Mouse (Mus musculus): ENCODE measurements around the gene Slc13a1. TPM values are rescaled to one million over a fixed set of nuclear protein-coding genes. Genes with fewer than 3 reads are reported as not detected.
A peak's percentile ranks its signal among the peaks of the same experiment; 100 is the strongest.

The Slc13a1 gene
- polyA plus RNA-seq, 1 experiment from 2014 or later = 0.07 TPM

- H3K4me3 ChIP-seq (ENCODE audit: low read depth, low read length) = no peak overlapping the region
- no peak overlapping the region for H3K4me2 ChIP-seq (ENCODE audit: low read depth, low read length, severe bottlenecking)
- no peaks in the 10 kb centered on the region for H3K36me3 ChIP-seq (ENCODE audit: control insufficient read depth, insufficient read depth, low read length)
- no peak overlapping the region for H3K27ac ChIP-seq (ENCODE audit: low read depth, low read length)
- no peak for DNase-seq (ENCODE audit: low spot score)
- H3K9me3 ChIP-seq (ENCODE audit: control insufficient read depth, low read length) = no peaks in the 10 kb centered on the region
- no peak for ATAC-seq (replicated peaks; ENCODE audit: low FRiP score)
- no peaks in the 10 kb centered on the region for H3K27me3 ChIP-seq (ENCODE audit: control insufficient read depth, insufficient read depth, low read length)
- 94% methylated on average over 4 of the region's 4 CpGs for WGBS
- H3K9ac ChIP-seq (ENCODE audit: low read length) = no peak overlapping the region
- no peaks in the 10 kb centered on the region; the same call in 1 of the 2 replicates for H3K4me1 ChIP-seq (replicated peaks; ENCODE audit: control insufficient read depth, insufficient read depth, low read length)
Measured at GRCm38 (mm10) chr6:24108471-24108870, 59.4 kb downstream of the Slc13a1 start.

GRCm38 (mm10) chr6:24106157-24106556, 61.7 kb downstream of the Slc13a1 start:
- DNase-seq (ENCODE audit: low spot score) (no peak), ATAC-seq (replicated peaks; ENCODE audit: low FRiP score) (peak; percentile 43)
- Histone ChIP-seq H3K4me1 (replicated peaks; ENCODE audit: control insufficient read depth, insufficient read depth, low read length) (no peaks in the 10 kb centered on the region; the same call in 1 of the 2 replicates), H3K9me3 (ENCODE audit: control insufficient read depth, low read length) (no peaks in the 10 kb centered on the region), H3K4me3 (ENCODE audit: low read depth, low read length) (no peak overlapping the region), H3K4me2 (ENCODE audit: low read depth, low read length, severe bottlenecking) (no peak overlapping the region), H3K36me3 (ENCODE audit: control insufficient read depth, insufficient read depth, low read length) (no peaks in the 10 kb centered on the region), H3K27ac (ENCODE audit: low read depth, low read length) (no peak overlapping the region), H3K27me3 (ENCODE audit: control insufficient read depth, insufficient read depth, low read length) (no peaks in the 10 kb centered on the region), H3K9ac (ENCODE audit: low read length) (no peak overlapping the region)
- WGBS = 37% methylated on average over 3 of the region's 3 CpGs

GRCm38 (mm10) chr6:24105681-24106080, 62.2 kb downstream of the Slc13a1 start:
- DNase-seq (ENCODE audit: low spot score) (no peak), ATAC-seq (replicated peaks; ENCODE audit: low FRiP score) (peak; percentile 81)
- Histone ChIP-seq H3K27me3 (ENCODE audit: control insufficient read depth, insufficient read depth, low read length) (no peaks in the 10 kb centered on the region), H3K4me3 (ENCODE audit: low read depth, low read length) (no peak overlapping the region), H3K4me1 (replicated peaks; ENCODE audit: control insufficient read depth, insufficient read depth, low read length) (no peaks in the 10 kb centered on the region; the same call in 1 of the 2 replicates), H3K4me2 (ENCODE audit: low read depth, low read length, severe bottlenecking) (no peak overlapping the region), H3K27ac (ENCODE audit: low read depth, low read length) (no peak overlapping the region), H3K9ac (ENCODE audit: low read length) (no peak overlapping the region), H3K36me3 (ENCODE audit: control insufficient read depth, insufficient read depth, low read length) (no peaks in the 10 kb centered on the region), H3K9me3 (ENCODE audit: control insufficient read depth, low read length) (no peaks in the 10 kb centered on the region)
- WGBS = 15% methylated on average over 5 of the region's 5 CpGs

GRCm38 (mm10) chr6:24101281-24101680, 66.6 kb downstream of the Slc13a1 start:
- Histone ChIP-seq H3K9ac (ENCODE audit: low read length) (no peak overlapping the region), H3K27ac (ENCODE audit: low read depth, low read length) (no peak overlapping the region), H3K36me3 (ENCODE audit: control insufficient read depth, insufficient read depth, low read length) (no peaks in the 10 kb centered on the region), H3K4me1 (replicated peaks; ENCODE audit: control insufficient read depth, insufficient read depth, low read length) (no peaks in the 10 kb centered on the region; the same call in 1 of the 2 replicates), H3K4me2 (ENCODE audit: low read depth, low read length, severe bottlenecking) (no peak overlapping the region), H3K9me3 (ENCODE audit: control insufficient read depth, low read length) (no peaks in the 10 kb centered on the region), H3K27me3 (ENCODE audit: control insufficient read depth, insufficient read depth, low read length) (no peaks in the 10 kb centered on the region), H3K4me3 (ENCODE audit: low read depth, low read length) (no peak overlapping the region)
- ATAC-seq (replicated peaks; ENCODE audit: low FRiP score) (no peak), DNase-seq (ENCODE audit: low spot score) (no peak)
- WGBS = 84% methylated on average over 1 of the region's 1 CpGs

GRCm38 (mm10) chr6:24100705-24101104, 67.2 kb downstream of the Slc13a1 start:
- H3K36me3 ChIP-seq (ENCODE audit: control insufficient read depth, insufficient read depth, low read length) = no peaks in the 10 kb centered on the region
- ATAC-seq (replicated peaks; ENCODE audit: low FRiP score) (no peak), DNase-seq (ENCODE audit: low spot score) (no peak)
- no peak overlapping the region for H3K4me2 ChIP-seq (ENCODE audit: low read depth, low read length, severe bottlenecking)
- H3K4me1 ChIP-seq (replicated peaks; ENCODE audit: control insufficient read depth, insufficient read depth, low read length) = no peaks in the 10 kb centered on the region
- no peaks in the 10 kb centered on the region for H3K27me3 ChIP-seq (ENCODE audit: control insufficient read depth, insufficient read depth, low read length)
- H3K9ac ChIP-seq (ENCODE audit: low read length) = no peak overlapping the region
- H3K27ac ChIP-seq (ENCODE audit: low read depth, low read length) = no peak overlapping the region
- no peaks in the 10 kb centered on the region for H3K9me3 ChIP-seq (ENCODE audit: control insufficient read depth, low read length)
- 67% methylated on average over 5 of the region's 5 CpGs for WGBS
- H3K4me3 ChIP-seq (ENCODE audit: low read depth, low read length) = no peak overlapping the region

- Histone ChIP-seq H3K4me3 (ENCODE audit: low read depth, low read length) (no peak overlapping the region), H3K27ac (ENCODE audit: low read depth, low read length) (no peak overlapping the region), H3K4me2 (ENCODE audit: low read depth, low read length, severe bottlenecking) (no peak overlapping the region), H3K4me1 (replicated peaks; ENCODE audit: control insufficient read depth, insufficient read depth, low read length) (no peaks in the 10 kb centered on the region), H3K27me3 (ENCODE audit: control insufficient read depth, insufficient read depth, low read length) (no peaks in the 10 kb centered on the region), H3K9ac (ENCODE audit: low read length) (no peak overlapping the region), H3K36me3 (ENCODE audit: control insufficient read depth, insufficient read depth, low read length) (no peaks in the 10 kb centered on the region), H3K9me3 (ENCODE audit: control insufficient read depth, low read length) (no peaks in the 10 kb centered on the region)
- DNase-seq (ENCODE audit: low spot score) (no peak), ATAC-seq (replicated peaks; ENCODE audit: low FRiP score) (no peak)
Measured at GRCm38 (mm10) chr6:24097400-24097799, 70.5 kb downstream of the Slc13a1 start.

- Histone ChIP-seq H3K4me3 (ENCODE audit: low read depth, low read length) (no peak overlapping the region), H3K4me1 (replicated peaks; ENCODE audit: control insufficient read depth, insufficient read depth, low read length) (no peaks in the 10 kb centered on the region), H3K27ac (ENCODE audit: low read depth, low read length) (no peak overlapping the region), H3K36me3 (ENCODE audit: control insufficient read depth, insufficient read depth, low read length) (no peaks in the 10 kb centered on the region), H3K9me3 (ENCODE audit: control insufficient read depth, low read length) (no peaks in the 10 kb centered on the region), H3K4me2 (ENCODE audit: low read depth, low read length, severe bottlenecking) (no peak overlapping the region), H3K9ac (ENCODE audit: low read length) (no peak overlapping the region), H3K27me3 (ENCODE audit: control insufficient read depth, insufficient read depth, low read length) (no peaks in the 10 kb centered on the region)
- WGBS = 82% methylated on average over 2 of the region's 2 CpGs
- ATAC-seq (replicated peaks; ENCODE audit: low FRiP score) (no peak), DNase-seq (ENCODE audit: low spot score) (no peak)
Measured at GRCm38 (mm10) chr6:24076089-24076488, 91.8 kb downstream of the Slc13a1 start.

- WGBS = 74% methylated on average over 4 of the region's 4 CpGs
- H3K36me3 ChIP-seq (ENCODE audit: control insufficient read depth, insufficient read depth, low read length) = no peaks in the 10 kb centered on the region
- no peaks in the 10 kb centered on the region for H3K27me3 ChIP-seq (ENCODE audit: control insufficient read depth, insufficient read depth, low read length)
- H3K9me3 ChIP-seq (ENCODE audit: control insufficient read depth, low read length) = no peaks in the 10 kb centered on the region
- no peaks in the 10 kb centered on the region for H3K4me1 ChIP-seq (replicated peaks; ENCODE audit: control insufficient read depth, insufficient read depth, low read length)
- H3K4me3 ChIP-seq (ENCODE audit: low read depth, low read length) = no peak overlapping the region
- no peak for DNase-seq (ENCODE audit: low spot score)
- ATAC-seq (replicated peaks; ENCODE audit: low FRiP score) = no peak
- H3K4me2 ChIP-seq (ENCODE audit: low read depth, low read length, severe bottlenecking) = no peak overlapping the region
- H3K27ac ChIP-seq (ENCODE audit: low read depth, low read length) = no peak overlapping the region
- no peak overlapping the region for H3K9ac ChIP-seq (ENCODE audit: low read length)
Measured at GRCm38 (mm10) chr6:24072804-24073203, 95.1 kb downstream of the Slc13a1 start.

- no peak for DNase-seq (ENCODE audit: low spot score)
- Histone ChIP-seq H3K4me1 (replicated peaks; ENCODE audit: control insufficient read depth, insufficient read depth, low read length) (no peaks in the 10 kb centered on the region), H3K27me3 (ENCODE audit: control insufficient read depth, insufficient read depth, low read length) (no peaks in the 10 kb centered on the region), H3K4me2 (ENCODE audit: low read depth, low read length, severe bottlenecking) (no peak overlapping the region), H3K9me3 (ENCODE audit: control insufficient read depth, low read length) (no peaks in the 10 kb centered on the region), H3K36me3 (ENCODE audit: control insufficient read depth, insufficient read depth, low read length) (no peaks in the 10 kb centered on the region), H3K27ac (ENCODE audit: low read depth, low read length) (no peak overlapping the region), H3K9ac (ENCODE audit: low read length) (no peak overlapping the region), H3K4me3 (ENCODE audit: low read depth, low read length) (no peak overlapping the region)
- 87% methylated on average over 3 of the region's 3 CpGs for WGBS
- ATAC-seq (replicated peaks; ENCODE audit: low FRiP score) = no peak
Measured at GRCm38 (mm10) chr6:24059754-24060153, 108.1 kb downstream of the Slc13a1 start.

Data from forebrain, embryonic 11.5 days (tissue).